Mouse (Mus musculus) lung, embryonic 14.5 days (tissue): ENCODE measurements around the gene Myo1d. TPM values are rescaled to one million over a fixed set of nuclear protein-coding genes. Genes with fewer than 3 reads are reported as not detected.

Source experiments
- ATAC-seq: fragments of 200-750 bp; cut with Nextera tagmentation; 2 replicates; pipeline ENCODE4 v1.8.0; 2017; ENCODE audit warnings: mild to moderate bottlenecking, moderate TSS enrichment, moderate library complexity; ENCODE audit not compliant: insufficient read depth
- DNase-seq: peaks from one replicate; pipeline ENCODE4 v3.0.0-alpha.2; 2015
- H3K27ac ChIP-seq: fragments of 300-500 bp; sonication (generic); 2 replicates; pipeline ENCODE4 v1.5.1; 2014; ENCODE audit warnings: low read depth, mild to moderate bottlenecking, moderate library complexity
- H3K27me3 ChIP-seq: fragments of 300-500 bp; sonication (generic); 2 replicates; pipeline ENCODE4 v1.6.1; 2014; ENCODE audit warnings: low read length, control low read depth; ENCODE audit not compliant: insufficient read depth
- H3K36me3 ChIP-seq: fragments of 300-500 bp; sonication (generic); 2 replicates; pipeline ENCODE4 v1.6.1; 2014; ENCODE audit warnings: control low read depth; ENCODE audit not compliant: insufficient read depth
- H3K4me1 ChIP-seq: fragments of 300-500 bp; sonication (generic); 2 replicates; pipeline ENCODE4 v1.6.1; 2014; ENCODE audit warnings: antibody characterized with exemption, control low read depth; ENCODE audit not compliant: insufficient read depth
- H3K4me2 ChIP-seq: fragments of 300-500 bp; sonication (generic); 2 replicates; pipeline ENCODE4 v1.6.1; 2014; ENCODE audit warnings: mild to moderate bottlenecking
- H3K4me3 ChIP-seq: fragments of 300-500 bp; sonication (generic); 2 replicates; pipeline ENCODE4 v1.5.1; 2014; ENCODE audit warnings: low read depth, low read length
- H3K9ac ChIP-seq: fragments of 300-500 bp; sonication (generic); 2 replicates; pipeline ENCODE4 v1.6.1; 2014
- H3K9me3 ChIP-seq: fragments of 300-500 bp; sonication (generic); 2 replicates; pipeline ENCODE4 v1.6.1; 2016; ENCODE audit warnings: low read depth, low read length, control low read depth
- CTCF ChIP-seq: IDR thresholded peaks from 2 replicates; pipeline ENCODE4 v1.5.1; 2016; ENCODE audit warnings: antibody characterized with exemption, low read depth
- WGBS: fragments of 180-500 bp; shearing (Covaris S2); extraction: QIAGEN DNeasy Blood & Tissue Kit; methylation state at CpG from one replicate; pipeline ENCODE4 v1.1.7; 2014; 5-methylcytosine and 5-hydroxymethylcytosine counted together
- polyA plus RNA-seq: library from polyadenylated mRNA; unstranded; fragments of >200 nt; fragmentation: Nextera tagmentation; extraction: Ambion mirVana; gene quantifications from 2 replicates; pipeline ENCODE4 v1.2.1, GENCODE M21; 2014

Myo1d gene
- polyA plus RNA-seq, 1 experiment from 2014 or later = 16.1 TPM

GRCm38 (mm10) chr11:80771596-80772250 lies 8.1 kb downstream of the Myo1d start:
- Histone ChIP-seq H3K27me3 (no peaks in the 10 kb centered on the region), H3K4me3 (no peak overlapping the region), H3K36me3 (no peaks in the 10 kb centered on the region), H3K9ac (no peak overlapping the region), H3K9me3 (no peaks in the 10 kb centered on the region), H3K4me2 (no peak overlapping the region), H3K4me1 (no peaks in the 10 kb centered on the region), H3K27ac (no peak overlapping the region)
- no peak for ATAC-seq
- 71% methylated on average over 5 of the region's 5 CpGs for WGBS
- no peak for TF ChIP-seq CTCF
- DNase-seq = no peak

GRCm38 (mm10) chr11:80771186-80771585 lies 8.6 kb downstream of the Myo1d start:
- no peak for TF ChIP-seq CTCF
- H3K4me1 ChIP-seq = no peaks in the 10 kb centered on the region

DNA sequence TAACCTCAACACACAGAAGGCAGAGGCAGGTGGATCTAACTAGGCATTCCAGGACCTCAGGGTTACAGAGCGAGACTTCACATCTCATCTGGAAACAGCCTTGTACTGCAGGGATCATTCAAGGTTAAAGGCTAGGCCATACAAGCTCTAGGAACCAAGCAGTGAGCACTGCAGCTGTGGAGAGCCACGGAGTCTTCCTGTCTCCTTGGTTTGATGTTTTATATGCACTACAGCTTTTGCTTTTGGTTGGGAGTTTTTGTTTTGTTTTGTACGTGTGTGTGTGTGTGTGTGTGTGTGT lies 12.6 kb downstream of the Myo1d start:
- 61% methylated on average over 3 of the region's 3 CpGs for WGBS
- no peaks in the 10 kb centered on the region for H3K4me1 ChIP-seq

More at GRCm38 (mm10) chr11:80771186-80771585, 8.6 kb downstream of the Myo1d start:
- no peak overlapping the region for H3K4me3 ChIP-seq
- no peak overlapping the region for H3K4me2 ChIP-seq
- DNase-seq (no peak), ATAC-seq (no peak)
- 79% methylated on average over 3 of the region's 3 CpGs for WGBS
- H3K27me3 ChIP-seq = no peaks in the 10 kb centered on the region
- H3K36me3 ChIP-seq = no peaks in the 10 kb centered on the region
- H3K27ac ChIP-seq = no peak overlapping the region
- H3K9me3 ChIP-seq = no peaks in the 10 kb centered on the region
- no peak overlapping the region for H3K9ac ChIP-seq

GRCm38 (mm10) chr11:80766472-80767319 lies 13.1 kb downstream of the Myo1d start:
- H3K4me2 ChIP-seq = no peak overlapping the region
- H3K9ac ChIP-seq = no peak overlapping the region; the same call in 1 of the 2 replicates
- H3K27me3 ChIP-seq = no peaks in the 10 kb centered on the region
- H3K4me1 ChIP-seq = no peaks in the 10 kb centered on the region
- H3K27ac ChIP-seq = no peak overlapping the region
- H3K36me3 ChIP-seq = no peaks in the 10 kb centered on the region
- ATAC-seq (no peak), DNase-seq (peak; percentile 34)
- H3K9me3 ChIP-seq = no peaks in the 10 kb centered on the region
- no peak for TF ChIP-seq CTCF
- no peak overlapping the region for H3K4me3 ChIP-seq
- WGBS = 52% methylated on average over 6 of the region's 6 CpGs

More for the DNA sequence above, 12.6 kb downstream of the Myo1d start:
- Histone ChIP-seq H3K9ac (no peak overlapping the region), H3K4me3 (no peak overlapping the region), H3K27ac (no peak overlapping the region), H3K9me3 (no peaks in the 10 kb centered on the region), H3K36me3 (no peaks in the 10 kb centered on the region), H3K4me2 (no peak overlapping the region), H3K27me3 (no peaks in the 10 kb centered on the region)
- no peak for TF ChIP-seq CTCF
- no peak for ATAC-seq
- DNase-seq = no peak

- Histone ChIP-seq H3K36me3 (no peaks in the 10 kb centered on the region), H3K4me2 (no peak overlapping the region), H3K4me1 (no peaks in the 10 kb centered on the region), H3K9ac (no peak overlapping the region), H3K9me3 (no peaks in the 10 kb centered on the region), H3K27ac (no peak overlapping the region), H3K4me3 (no peak overlapping the region), H3K27me3 (no peaks in the 10 kb centered on the region)
- no peak for DNase-seq
- no peak for TF ChIP-seq CTCF
- ATAC-seq = no peak
- 83% methylated on average over 4 of the region's 4 CpGs for WGBS
These were observed 13.8 kb downstream of the Myo1d start for GRCm38 (mm10) chr11:80766068-80766467.

DNA sequence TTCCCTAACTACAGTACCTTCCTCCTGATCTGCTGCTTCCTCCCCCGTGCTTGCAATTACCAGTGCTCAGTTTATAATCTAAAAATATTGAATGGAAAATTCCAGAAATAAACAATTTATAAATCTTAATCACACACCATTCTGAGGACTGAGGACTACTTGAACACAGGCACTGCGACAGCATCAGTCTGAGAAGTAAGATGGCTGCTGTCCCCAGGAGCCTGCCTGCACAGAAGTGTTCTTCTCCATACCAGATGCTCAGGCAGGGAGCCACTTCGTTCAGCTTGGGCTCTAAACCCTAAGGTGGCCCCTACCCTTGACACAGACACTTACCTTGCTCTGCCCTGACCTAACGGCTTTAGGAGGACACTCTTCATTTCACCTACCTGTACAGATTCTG lies 17.8 kb downstream of the Myo1d start:
- H3K36me3 ChIP-seq = no peaks in the 10 kb centered on the region
- no peak overlapping the region for H3K27ac ChIP-seq
- WGBS = 57% methylated on average over 4 of the region's 4 CpGs
- H3K27me3 ChIP-seq = no peaks in the 10 kb centered on the region
- no peak for TF ChIP-seq CTCF
- no peaks in the 10 kb centered on the region for H3K9me3 ChIP-seq
- no peak overlapping the region for H3K4me2 ChIP-seq
- ATAC-seq (no peak), DNase-seq (no peak)
- no peak overlapping the region for H3K9ac ChIP-seq
- no peaks in the 10 kb centered on the region for H3K4me1 ChIP-seq
- H3K4me3 ChIP-seq = no peak overlapping the region

GRCm38 (mm10) chr11:80761285-80761974 lies 18.4 kb downstream of the Myo1d start:
- Histone ChIP-seq H3K27me3 (no peaks in the 10 kb centered on the region), H3K4me2 (no peak overlapping the region), H3K36me3 (no peaks in the 10 kb centered on the region), H3K9me3 (no peaks in the 10 kb centered on the region), H3K27ac (no peak overlapping the region), H3K4me1 (no peaks in the 10 kb centered on the region), H3K4me3 (no peak overlapping the region), H3K9ac (no peak overlapping the region)
- peak; percentile 47 for DNase-seq
- ATAC-seq = no peak
- no peak for TF ChIP-seq CTCF
- WGBS = 60% methylated on average over 3 of the region's 3 CpGs
